Mouse (Mus musculus): ENCODE results near the gene Tmem160.

GRCm38 (mm10) chr7:16488816-16489215 is 36.2 kb downstream of the Tmem160 start:
- no peak for TF ChIP-seq CTCF (IDR thresholded peaks at IDR 0.05; ENCODE audit: borderline replicate concordance, extremely low read depth, insufficient read depth, insufficient read length)
- no peak for TF ChIP-seq POLR2A (IDR thresholded peaks at IDR 0.05; ENCODE audit: borderline replicate concordance, extremely low read depth, insufficient read depth, insufficient read length, poor library complexity, severe bottlenecking)

Measured in brain, embryonic 14.5 days (tissue).